Mouse (Mus musculus): ENCODE measurements around the gene Tpst1.

The Tpst1 gene

DNA sequence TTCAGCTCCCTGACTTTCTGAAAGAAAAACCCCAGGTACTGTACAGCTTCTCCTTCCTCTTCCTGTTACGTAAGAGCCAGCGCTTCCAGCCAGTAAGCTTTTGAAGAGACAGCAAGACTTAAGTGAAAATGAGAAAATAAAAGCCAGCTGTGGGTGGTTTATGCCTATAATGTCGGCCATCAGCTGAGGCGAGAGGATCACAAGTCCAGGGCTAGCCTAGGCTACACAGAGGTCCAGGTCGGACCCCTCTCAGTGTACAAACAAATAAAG lies 56.3 kb downstream of the Tpst1 start:
- ATAC-seq (ENCODE audit: insufficient number of reproducible peaks, low FRiP score, low TSS enrichment): no peak

DNA sequence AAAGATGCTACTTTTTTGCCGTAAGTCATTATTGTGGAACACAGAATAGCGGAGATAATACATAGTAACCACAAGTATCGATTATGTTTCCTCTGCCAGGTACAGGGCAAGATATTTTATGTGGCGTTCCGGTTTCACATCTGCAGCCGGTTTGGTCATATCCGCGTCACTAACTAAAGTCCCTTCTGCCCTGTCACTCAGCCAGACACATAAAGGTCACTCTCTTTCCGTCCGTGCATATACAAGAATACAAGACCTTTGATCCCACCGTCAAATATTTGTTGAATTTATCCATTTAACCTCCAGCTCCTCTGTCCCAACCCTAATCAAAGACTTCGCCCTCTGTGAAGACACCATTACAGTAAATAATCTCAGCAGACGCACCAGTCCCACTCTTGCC lies 63.5 kb downstream of the Tpst1 start:
- ATAC-seq (ENCODE audit: insufficient number of reproducible peaks, low FRiP score, low TSS enrichment): no peak

DNA sequence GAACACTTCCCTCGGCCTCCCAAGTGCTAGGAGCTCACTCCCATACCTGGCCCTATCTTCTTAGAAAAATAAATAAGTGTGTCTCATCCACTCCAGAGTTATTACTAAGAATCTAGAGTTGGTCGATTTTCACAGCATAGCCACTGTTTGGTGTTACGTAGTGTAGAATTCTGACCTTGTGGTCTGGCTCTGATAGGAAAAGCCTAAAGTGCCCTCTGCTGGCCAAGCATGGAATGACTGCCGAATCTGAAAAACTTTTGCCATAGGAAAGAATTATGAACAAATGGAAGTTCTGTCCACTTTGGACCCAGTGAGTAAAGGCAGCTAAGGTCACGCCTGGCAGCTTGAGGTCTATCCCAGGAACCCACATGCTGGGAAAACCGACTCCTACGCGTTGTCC lies 66.3 kb downstream of the Tpst1 start:
- no peak for ATAC-seq (ENCODE audit: insufficient number of reproducible peaks, low FRiP score, low TSS enrichment)

DNA sequence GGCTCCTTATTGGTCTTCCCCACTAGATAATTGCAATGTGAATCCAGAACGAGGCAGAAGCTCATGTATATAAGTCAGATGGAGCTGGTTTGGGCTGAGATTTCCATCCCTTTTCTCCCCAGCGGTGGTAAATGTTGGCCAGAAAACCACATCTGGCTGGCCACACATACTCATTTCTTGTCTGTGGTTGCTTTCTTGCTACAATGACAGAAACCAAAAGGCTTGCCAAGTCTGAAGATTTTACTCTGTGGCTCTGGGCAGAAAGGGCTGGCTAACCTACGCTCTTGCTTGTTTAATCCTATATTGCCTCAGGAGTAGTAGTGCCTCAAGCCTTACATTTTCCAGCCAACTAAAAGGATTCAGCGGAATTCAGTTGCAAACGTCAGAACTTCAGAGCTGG lies 68.0 kb downstream of the Tpst1 start:
- ATAC-seq (ENCODE audit: insufficient number of reproducible peaks, low FRiP score, low TSS enrichment): no peak

DNA sequence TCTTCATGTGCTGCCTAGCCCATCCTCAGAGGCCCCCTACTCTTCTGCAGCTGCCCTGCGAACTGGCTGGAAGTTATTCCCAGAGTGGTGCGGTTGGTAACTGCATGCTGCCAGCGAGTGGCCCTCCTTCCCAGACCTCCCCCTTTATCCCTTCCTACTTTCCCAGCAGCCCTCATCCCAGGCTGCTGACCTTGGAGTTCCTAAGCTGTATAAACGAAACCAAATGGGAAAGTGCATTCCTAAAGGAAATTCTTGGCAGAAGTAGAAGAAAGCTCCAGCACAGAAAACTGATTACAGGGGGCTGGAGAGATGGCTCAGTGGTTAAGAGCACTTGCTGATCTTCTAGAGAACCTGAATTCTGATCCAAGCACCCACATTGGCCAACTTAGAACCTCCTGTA lies 68.9 kb downstream of the Tpst1 start:
- no peak for ATAC-seq (ENCODE audit: insufficient number of reproducible peaks, low FRiP score, low TSS enrichment)

DNA sequence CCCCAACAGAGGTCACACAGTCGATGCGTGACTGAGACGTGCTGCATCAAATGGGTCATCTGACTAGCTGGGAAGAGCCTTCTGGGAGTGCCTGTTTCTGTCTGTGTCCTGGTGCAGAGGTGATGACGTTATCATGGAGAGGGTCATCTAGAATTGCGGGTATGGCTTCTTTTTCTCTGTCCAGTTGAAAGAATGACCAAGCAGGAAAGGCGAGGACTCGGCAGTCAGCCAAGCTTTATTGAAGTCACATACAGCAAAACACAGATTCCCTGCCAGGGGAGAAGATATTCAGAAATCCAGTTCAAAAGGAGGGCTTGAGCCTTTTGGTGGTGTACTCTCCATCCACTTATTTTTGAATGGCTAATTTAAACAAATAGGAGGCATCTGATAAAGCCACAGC lies 70.0 kb downstream of the Tpst1 start:
- no peak for ATAC-seq (ENCODE audit: insufficient number of reproducible peaks, low FRiP score, low TSS enrichment)

DNA sequence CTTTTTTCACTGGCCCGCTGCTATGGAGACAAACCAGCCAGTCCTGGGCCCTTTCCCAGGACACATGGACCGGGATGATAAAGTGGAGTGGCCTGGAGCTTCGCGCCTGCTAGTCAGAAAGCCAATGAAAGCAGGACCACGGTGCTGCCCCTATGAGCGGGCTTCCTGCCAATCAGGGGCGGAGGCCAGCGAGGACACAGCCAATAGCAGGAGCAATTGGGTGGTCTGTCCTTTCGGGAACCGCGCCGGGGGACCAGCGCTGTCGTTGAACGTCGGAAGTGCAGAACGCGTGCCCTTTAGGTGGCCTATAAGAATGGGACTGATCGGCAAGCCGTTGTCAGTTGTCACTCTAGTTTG lies 70.8 kb downstream of the Tpst1 start:
- peak; percentile 1; the same call in 1 of the 2 replicates for ATAC-seq (ENCODE audit: insufficient number of reproducible peaks, low FRiP score, low TSS enrichment)

DNA sequence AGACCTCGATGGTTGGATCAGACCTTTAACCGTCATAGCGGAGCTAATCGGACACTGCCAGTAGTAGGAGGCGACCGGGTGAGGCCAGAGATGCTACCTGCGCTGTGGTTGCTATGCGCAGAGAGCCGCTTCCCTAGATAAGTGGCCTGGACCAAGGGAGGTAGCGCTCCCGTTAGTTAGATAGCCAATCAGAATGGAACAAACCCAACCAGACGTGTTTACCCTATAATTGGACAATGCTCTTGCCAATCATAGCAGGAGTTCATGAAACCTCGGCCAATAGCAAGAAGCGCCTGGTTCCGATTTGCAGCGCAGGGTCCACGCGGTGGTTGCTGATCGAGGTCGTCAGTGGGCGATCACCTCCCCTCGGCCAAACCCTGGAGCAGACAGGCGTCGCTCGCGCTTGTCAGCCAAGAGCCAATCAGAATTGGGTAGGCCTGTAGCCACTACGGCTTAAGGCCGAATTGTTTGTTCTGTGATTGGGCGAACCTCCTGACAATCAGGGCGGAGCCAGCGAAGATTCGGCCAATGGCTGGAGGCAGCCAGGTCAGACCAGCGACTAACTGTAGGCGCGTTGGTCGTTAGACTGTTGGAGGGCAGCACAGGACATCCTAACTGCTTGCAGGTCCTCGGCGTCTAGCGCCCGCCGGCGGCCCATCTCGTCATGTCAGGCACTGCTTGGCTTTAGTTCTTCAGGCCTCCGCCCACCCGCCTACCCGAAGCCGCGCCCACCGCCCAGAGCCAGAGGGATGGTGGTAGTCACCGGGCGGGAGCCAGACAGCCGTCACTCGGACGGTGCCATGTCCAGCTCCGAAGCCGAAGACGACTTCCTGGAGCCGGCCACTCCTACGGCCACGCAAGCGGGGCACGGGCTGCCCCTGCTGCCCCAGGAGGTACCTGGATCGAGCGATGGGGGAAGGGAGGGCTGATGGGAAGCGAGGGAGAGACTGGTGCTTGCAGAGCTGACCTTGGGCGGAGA lies 71.5 kb downstream of the Tpst1 start, which contains the start of gene Kctd7:
Gene Kctd7 (plus strand): TSS at position 528 of the 979 bp plus-strand sequence.
- ATAC-seq (ENCODE audit: insufficient number of reproducible peaks, low FRiP score, low TSS enrichment): peak; percentile 97

DNA sequence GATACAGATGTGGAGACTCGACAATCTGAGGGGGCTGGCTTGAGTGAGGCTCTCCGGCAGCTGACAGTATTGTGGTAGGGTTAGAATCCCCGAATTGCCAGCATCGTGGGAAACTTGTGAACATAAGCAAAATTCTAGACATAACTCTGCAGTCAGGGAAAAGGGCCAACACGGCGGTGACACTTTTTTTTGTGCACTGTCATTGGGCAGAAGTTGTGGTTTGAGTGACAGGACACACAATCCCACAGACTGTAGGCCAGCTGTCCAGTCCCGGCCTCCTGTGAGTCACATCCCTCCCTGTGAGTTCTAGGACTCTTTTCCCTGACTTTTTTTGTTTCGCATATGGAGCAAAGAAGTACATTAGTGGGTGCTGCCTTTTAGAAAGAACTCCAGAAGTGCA lies 72.8 kb downstream of the Tpst1 start:
- ATAC-seq (ENCODE audit: insufficient number of reproducible peaks, low FRiP score, low TSS enrichment): no peak

DNA sequence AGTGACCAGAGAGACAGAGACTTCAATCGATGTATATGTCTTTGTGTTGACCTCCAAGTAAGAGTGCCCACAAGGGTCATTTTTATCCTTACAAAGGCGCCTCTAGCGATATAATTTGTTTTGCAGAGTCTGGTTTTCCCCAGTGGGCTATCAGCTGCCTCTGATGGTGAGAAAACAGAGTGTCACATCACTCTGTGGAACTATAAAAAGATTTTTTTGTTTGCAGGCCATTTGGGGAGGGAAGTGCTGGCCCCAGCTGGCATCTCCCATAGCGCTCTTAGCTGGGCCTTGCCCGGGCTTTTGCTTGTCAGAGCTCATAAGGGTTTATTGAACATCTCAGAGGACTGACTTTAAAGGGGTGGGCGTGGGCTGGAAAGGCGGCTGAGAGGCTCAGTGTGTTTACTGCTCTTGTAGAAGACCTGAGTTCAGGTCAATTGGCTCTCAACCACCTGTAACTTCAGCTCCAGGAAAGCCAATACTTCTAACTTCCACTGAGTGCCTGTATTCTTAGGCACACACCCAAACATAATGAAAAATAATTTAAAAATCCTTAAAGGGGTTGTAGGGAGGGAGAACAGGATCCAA lies 76.7 kb downstream of the Tpst1 start:
- no peak for ATAC-seq (ENCODE audit: insufficient number of reproducible peaks, low FRiP score, low TSS enrichment)

DNA sequence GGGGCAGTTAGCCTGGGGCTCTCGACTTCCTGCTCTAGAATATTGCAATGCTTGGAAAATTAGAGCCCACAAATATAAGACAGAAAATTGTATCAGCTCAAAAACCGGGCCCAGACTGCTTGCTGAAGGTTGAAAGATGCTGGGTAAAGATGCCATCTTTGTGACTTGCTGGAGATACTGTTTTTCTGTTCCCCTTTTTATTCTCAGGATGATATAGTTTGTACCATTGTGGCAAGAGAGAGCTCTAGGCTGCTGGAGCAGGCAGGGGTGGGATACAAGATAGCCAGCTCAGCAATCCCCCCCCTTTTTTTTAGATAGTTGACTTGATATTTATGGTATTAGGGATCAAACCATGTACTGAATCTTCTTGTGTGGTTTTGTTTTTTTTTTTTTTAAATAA lies 81.2 kb downstream of the Tpst1 start:
- no peak for ATAC-seq (ENCODE audit: insufficient number of reproducible peaks, low FRiP score, low TSS enrichment)

DNA sequence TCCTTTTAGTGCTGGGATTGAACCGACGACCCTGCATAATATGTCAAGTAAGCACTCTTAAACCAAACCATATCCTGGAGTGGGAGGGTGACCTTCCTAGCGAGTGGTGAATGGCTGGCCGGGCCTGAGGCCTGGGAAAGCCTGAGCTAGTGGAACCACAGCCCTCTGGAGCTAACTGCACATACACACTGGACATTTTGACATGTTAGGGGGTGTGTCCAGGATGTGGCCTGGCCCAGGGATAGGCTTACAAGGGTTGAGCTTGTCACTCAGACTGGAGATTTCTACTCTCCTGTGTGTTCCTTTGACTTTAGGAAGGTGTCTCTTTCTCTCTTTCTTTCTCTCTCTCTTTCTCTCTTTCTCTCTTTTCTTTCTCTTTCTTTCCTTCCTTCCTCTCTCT lies 85.4 kb downstream of the Tpst1 start:
- no peak for ATAC-seq (ENCODE audit: insufficient number of reproducible peaks, low FRiP score, low TSS enrichment)

DNA sequence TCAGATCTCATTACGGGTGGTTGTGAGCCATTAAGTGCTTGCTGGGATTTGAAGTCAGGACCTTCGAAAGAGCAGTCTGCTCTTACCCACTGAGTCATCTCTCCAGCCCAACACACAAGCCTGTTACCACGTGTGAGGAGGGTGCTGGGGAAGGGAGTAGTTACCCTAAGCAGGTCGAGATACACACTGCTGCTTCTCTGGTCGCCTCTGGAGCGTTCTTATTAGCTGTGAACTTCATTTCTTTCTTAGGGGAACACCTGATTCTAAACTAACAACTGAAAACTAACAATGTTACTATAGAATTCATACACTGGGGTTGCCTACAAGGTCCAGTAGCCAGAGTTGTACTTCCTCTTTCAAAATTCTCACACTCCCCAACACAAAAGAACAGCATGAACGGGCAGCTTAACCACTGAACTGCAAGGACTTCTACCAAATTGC lies 86.7 kb downstream of the Tpst1 start:
- ATAC-seq (ENCODE audit: insufficient number of reproducible peaks, low FRiP score, low TSS enrichment): no peak

DNA sequence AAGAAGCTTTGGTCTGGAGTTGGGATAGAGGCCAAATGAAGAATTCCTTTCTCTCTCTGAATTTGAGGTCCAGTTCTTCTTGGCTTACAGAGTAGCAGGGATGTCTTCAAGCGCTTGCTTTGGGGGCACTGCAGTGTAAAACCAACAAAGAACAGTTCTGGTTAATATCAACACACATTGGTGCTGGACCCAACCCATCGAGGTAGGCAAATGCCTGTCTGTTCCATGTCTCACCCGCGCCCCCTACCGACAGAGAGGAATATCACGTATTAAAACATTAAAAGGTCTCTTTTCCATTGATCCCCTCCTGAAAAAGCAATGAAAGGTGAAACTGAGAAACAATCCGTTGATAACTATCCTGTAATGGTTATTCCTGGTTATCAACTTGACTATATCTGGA lies 90.5 kb downstream of the Tpst1 start:
- ATAC-seq (ENCODE audit: insufficient number of reproducible peaks, low FRiP score, low TSS enrichment): no peak

DNA sequence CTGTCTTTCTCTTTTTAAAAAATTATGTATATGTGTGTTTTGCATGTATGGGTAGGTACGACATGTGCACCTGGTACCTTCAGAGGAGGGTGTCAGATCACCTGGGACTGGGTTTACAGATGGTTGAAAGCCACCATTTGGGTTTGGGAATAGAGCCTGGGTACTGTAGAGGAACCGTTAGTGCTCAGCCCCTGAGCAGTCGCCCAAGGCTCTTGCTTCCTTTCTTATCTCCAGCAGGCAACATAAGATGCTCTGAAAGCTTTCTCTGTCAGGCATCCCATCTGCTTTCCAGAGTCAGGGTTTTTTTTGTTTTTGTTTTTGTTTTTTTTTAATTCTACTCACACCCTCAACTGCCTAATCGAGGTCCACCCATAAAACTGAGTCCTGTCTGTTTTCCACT lies 92.1 kb downstream of the Tpst1 start:
- ATAC-seq (ENCODE audit: insufficient number of reproducible peaks, low FRiP score, low TSS enrichment): no peak

DNA sequence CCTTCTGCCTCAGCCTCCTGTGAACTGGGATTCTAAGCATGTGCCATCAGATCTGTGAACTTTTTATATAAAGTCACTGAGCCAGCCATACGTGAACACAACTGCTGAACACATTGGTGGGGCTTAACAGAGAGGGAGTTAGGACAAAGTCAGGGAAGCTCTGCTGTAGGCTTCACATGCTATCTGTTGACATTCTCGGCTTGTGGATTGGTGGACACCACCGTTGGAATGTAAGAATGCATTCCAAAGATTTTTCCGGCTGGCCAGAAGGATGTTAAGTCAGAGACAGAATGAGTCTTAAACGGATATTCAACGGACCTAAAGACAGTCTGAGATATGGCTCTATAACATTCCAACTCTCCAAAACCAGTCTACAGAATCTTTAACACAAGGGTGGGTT lies 96.0 kb downstream of the Tpst1 start:
- no peak for ATAC-seq (ENCODE audit: insufficient number of reproducible peaks, low FRiP score, low TSS enrichment)

DNA sequence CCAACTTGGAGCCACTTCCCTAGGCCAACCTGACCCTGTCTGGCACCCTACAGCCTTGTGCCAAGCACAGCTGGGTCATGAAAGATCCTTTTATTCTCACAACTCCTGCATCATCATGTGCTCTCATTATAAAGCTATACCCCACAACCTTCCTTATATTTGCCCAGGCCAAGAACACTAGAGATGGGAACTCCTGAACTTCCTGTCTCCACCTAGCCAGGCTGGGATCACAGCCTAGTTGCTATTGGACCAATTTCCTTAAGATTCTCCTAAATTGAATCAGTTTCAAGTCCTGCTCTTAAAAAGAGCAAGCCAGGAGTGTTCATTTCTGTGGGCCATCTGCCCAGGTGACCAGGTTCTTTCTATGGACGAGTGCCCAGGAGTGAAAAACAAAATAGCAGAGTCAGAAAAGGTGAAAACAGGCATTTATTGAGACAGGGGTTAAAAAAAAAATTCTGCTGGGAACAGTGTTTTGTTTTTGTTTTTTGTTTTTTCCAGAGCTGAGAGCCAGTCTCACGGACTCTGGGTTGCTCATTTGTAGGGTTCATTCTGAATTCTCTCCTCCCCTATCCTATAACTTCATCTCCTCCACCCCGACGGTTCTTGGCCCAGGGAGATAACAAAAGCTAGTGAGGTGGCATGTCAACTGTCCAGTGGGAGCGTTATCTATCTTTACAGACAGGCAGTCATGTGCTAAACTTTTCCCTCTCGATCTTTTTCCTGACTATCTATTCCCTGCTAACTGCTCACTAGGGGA lies 97.7 kb downstream of the Tpst1 start:
- ATAC-seq (ENCODE audit: insufficient number of reproducible peaks, low FRiP score, low TSS enrichment): 0 out of 2 replicates have a peak, but pooled peaks have one; percentile 9

DNA sequence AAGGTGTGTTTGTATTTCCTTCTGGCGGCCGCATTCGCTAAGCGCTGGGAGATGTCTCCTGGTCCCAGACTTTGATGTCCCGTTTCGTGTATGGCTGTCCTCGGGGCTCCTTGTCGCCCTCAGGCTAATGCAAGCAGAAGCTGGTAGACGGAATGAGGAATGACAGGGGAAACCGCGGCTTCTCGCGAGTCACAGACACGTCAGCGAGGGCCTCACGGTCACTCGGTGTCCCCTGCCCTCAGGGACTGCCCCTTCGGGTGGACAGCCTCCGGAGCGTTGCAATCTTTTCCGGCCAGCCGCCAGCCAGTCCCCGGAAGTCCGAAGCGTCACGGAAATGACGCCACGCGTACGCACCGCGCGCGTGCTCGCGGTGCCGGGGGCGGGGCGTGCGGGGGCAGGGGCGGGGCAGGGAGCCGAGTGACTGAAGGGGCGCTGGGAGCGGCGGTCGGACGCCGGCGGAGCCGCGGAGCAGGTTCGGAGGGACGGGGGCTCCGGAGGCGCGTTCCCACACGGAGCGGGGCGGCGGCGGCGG lies 98.4 kb downstream of the Tpst1 start, which contains the start of gene Rabgef1:
Gene Rabgef1 (plus strand): TSS at position 376 of the 532 bp plus-strand sequence.
- ATAC-seq (ENCODE audit: insufficient number of reproducible peaks, low FRiP score, low TSS enrichment): peak; percentile 90

DNA sequence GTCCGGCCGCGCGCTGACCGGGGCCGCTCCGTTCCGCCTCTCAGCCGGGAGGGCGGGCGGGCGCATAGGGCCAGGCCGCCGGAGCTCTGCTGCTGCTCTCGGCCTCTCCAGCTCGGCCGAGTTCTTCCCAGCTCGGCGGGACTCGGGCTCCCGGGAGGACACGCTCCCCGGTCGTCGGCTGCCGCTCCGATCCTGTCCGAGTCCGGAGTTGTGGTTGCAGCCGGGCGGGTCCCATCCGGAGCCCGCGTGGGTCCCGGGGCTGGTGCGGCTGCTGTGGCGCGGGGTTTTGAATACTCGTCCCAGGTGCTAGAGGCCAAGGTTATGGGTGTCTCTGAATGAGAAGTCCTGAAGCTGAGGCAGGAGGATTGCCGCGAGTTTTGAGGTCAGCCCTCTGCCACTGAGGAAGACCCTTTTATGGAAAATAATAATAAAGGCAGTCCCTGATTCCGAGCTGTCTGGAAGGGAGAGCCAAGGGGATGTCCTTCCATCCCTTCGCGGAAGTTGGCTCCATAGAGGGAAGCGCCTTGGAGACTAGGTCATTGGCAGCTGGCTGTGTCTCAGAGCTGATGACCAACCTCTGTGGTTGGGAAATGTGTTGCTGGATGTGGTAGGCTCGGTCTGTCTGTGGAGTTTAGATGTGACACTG lies 99.0 kb downstream of the Tpst1 start:
- ATAC-seq (ENCODE audit: insufficient number of reproducible peaks, low FRiP score, low TSS enrichment): peak; percentile 58; the same call in 1 of the 2 replicates

DNA sequence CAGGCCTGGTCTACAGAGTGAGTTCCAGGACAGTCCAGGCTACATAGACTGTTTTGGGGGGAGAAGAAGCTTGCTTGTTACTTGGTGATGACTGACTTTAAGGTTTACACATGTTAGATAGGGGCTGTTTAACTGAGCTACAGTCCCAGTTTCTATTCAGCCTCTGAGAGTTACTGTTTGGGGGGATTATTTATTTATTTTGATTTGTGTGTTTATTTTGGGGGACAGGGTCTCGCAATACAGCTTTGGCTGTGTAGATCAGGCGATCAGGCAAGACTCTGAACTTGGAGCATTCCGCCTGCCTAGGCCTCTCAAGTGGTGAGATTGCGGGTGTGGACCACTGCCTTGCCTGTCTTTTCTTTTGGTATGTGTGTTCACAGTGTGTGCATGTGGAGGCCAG lies 99.9 kb downstream of the Tpst1 start:
- ATAC-seq (ENCODE audit: insufficient number of reproducible peaks, low FRiP score, low TSS enrichment): no peak

Data from cerebellum, adult (tissue).